Mouse (Mus musculus) lung, postnatal 0 days (tissue): ENCODE measurements at regions not wholly inside any gene's neighbourhood (a gene's known extent, or its start where the extent isn't known, plus 50 kb on each side); places are given as distances from the start of the nearest gene placed in this dataset.

Source experiments
- ATAC-seq: fragments of 200-750 bp; cut with Nextera tagmentation; 2 replicates; pipeline ENCODE4 v1.8.0; 2017; ENCODE audit warnings: moderate library complexity
- DNase-seq: peaks from one replicate; pipeline ENCODE4 v3.0.0-alpha.2; 2016; ENCODE audit warnings: low spot score
- H3K27ac ChIP-seq: fragments of 300-500 bp; sonication (generic); 2 replicates; pipeline ENCODE4 v1.5.1; 2014; ENCODE audit warnings: antibody characterized with exemption, mild to moderate bottlenecking, low read length, mixed read lengths
- H3K27me3 ChIP-seq: fragments of 300-500 bp; sonication (generic); replicated peaks from 2 replicates; pipeline ENCODE4 v1.6.1; 2014; ENCODE audit warnings: low read length, mixed read lengths; ENCODE audit not compliant: insufficient read depth
- H3K36me3 ChIP-seq: fragments of 300-500 bp; sonication (generic); 2 replicates; pipeline ENCODE4 v1.6.1; 2014; ENCODE audit warnings: low read length, mixed read lengths; ENCODE audit not compliant: insufficient read depth
- H3K4me1 ChIP-seq: fragments of 300-500 bp; sonication (generic); 2 replicates; pipeline ENCODE4 v1.6.1; 2014; ENCODE audit warnings: antibody characterized with exemption, low read depth, low read length, mixed read lengths; ENCODE audit not compliant: insufficient read depth
- H3K4me2 ChIP-seq: fragments of 300-500 bp; sonication (generic); replicated peaks from 2 replicates; pipeline ENCODE4 v1.6.1; 2014; ENCODE audit warnings: low read depth, mild to moderate bottlenecking, low read length, moderate library complexity, mixed read lengths
- H3K4me3 ChIP-seq: fragments of 300-500 bp; sonication (generic); 2 replicates; pipeline ENCODE4 v1.5.1; 2014; ENCODE audit warnings: low read depth, low read length
- H3K9ac ChIP-seq: fragments of 300-500 bp; sonication (generic); replicated peaks from 2 replicates; pipeline ENCODE4 v1.6.1; 2014; ENCODE audit warnings: low read depth, mild to moderate bottlenecking
- H3K9me3 ChIP-seq: fragments of 300-500 bp; sonication (generic); 2 replicates; pipeline ENCODE4 v1.6.1; 2016; ENCODE audit warnings: low read length, mixed read lengths
- CTCF ChIP-seq: IDR thresholded peaks from 2 replicates; pipeline ENCODE4 v1.5.1; 2016; ENCODE audit warnings: antibody characterized with exemption, mild to moderate bottlenecking
- EP300 ChIP-seq: IDR thresholded peaks from 2 replicates; pipeline ENCODE4 v1.6.1; 2016; ENCODE audit warnings: antibody characterized with exemption, mild to moderate bottlenecking, control low read depth
- WGBS: fragments of 180-500 bp; shearing (Covaris S2); extraction: QIAGEN DNeasy Blood & Tissue Kit; methylation state at CpG from one replicate; pipeline ENCODE4 v1.1.7; 2014; 5-methylcytosine and 5-hydroxymethylcytosine counted together

GRCm38 (mm10) chr11:111155023-111155422 lies 89.1 kb downstream of the Kcnj2 start:
- Histone ChIP-seq H3K27ac (no peak overlapping the region), H3K9me3 (no peaks in the 10 kb centered on the region), H3K4me2 (no peak overlapping the region), H3K36me3 (no peaks in the 10 kb centered on the region), H3K9ac (no peak overlapping the region), H3K4me3 (no peak overlapping the region), H3K4me1 (no peaks in the 10 kb centered on the region), H3K27me3 (no peaks in the 10 kb centered on the region)
- DNase-seq = no peak
- no peak for ATAC-seq
- 74% methylated on average over 7 of the region's 7 CpGs for WGBS
- TF ChIP-seq CTCF = no peak
- no peak for TF ChIP-seq EP300

- no peaks in the 10 kb centered on the region for H3K36me3 ChIP-seq
- H3K27me3 ChIP-seq = no peaks in the 10 kb centered on the region
- no peak overlapping the region for H3K27ac ChIP-seq
- H3K4me2 ChIP-seq = no peak overlapping the region
- TF ChIP-seq EP300 = no peak
- no peak for TF ChIP-seq CTCF
- no peaks in the 10 kb centered on the region for H3K4me1 ChIP-seq
- H3K4me3 ChIP-seq = no peak overlapping the region
- no peaks in the 10 kb centered on the region for H3K9me3 ChIP-seq
- ATAC-seq = no peak
- H3K9ac ChIP-seq = no peak overlapping the region
- WGBS = 73% methylated on average over 7 of the region's 7 CpGs
- no peak for DNase-seq
These were observed 89.8 kb downstream of the Kcnj2 start for GRCm38 (mm10) chr11:111155747-111156146.

- DNase-seq (no peak), ATAC-seq (no peak)
- Histone ChIP-seq H3K27ac (no peak overlapping the region), H3K27me3 (no peaks in the 10 kb centered on the region), H3K36me3 (no peaks in the 10 kb centered on the region), H3K9me3 (no peaks in the 10 kb centered on the region), H3K4me3 (no peak overlapping the region), H3K4me2 (no peak overlapping the region), H3K4me1 (no peaks in the 10 kb centered on the region), H3K9ac (no peak overlapping the region)
- 69% methylated on average over 2 of the region's 2 CpGs for WGBS
- no peak for TF ChIP-seq EP300
- TF ChIP-seq CTCF = no peak
These were observed 93.3 kb downstream of the Kcnj2 start for GRCm38 (mm10) chr11:111159299-111159698.

DNA sequence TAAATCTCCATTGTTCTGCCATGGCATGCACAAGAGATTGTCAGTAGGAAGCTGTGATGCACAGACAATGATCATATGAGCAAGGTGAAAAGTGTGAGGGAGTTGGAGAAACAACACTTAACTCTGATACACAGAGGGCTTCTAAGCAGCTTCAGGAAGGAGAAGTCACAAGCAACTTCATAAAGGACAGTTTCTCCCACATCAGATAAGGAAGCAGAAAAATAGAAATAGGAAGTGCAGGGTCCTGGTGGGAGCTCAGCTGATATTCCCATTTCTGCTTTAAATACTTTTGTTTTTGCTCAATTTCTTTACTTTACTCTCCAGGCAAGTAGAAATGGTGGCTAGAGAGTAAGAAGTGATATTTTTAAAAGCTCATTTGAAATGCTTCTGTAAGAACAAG lies 98.9 kb downstream of the Kcnj2 start:
- Histone ChIP-seq H3K4me2 (no peak overlapping the region), H3K27ac (no peak overlapping the region), H3K9me3 (no peaks in the 10 kb centered on the region), H3K4me1 (no peaks in the 10 kb centered on the region), H3K27me3 (no peaks in the 10 kb centered on the region), H3K4me3 (no peak overlapping the region), H3K9ac (no peak overlapping the region), H3K36me3 (no peaks in the 10 kb centered on the region)
- no peak for TF ChIP-seq CTCF
- no peak for TF ChIP-seq EP300
- ATAC-seq (no peak), DNase-seq (peak; percentile 8)

GRCm38 (mm10) chr11:111170174-111170800 lies 104.3 kb downstream of the Kcnj2 start:
- Histone ChIP-seq H3K9me3 (no peaks in the 10 kb centered on the region), H3K27ac (no peak overlapping the region), H3K4me2 (no peak overlapping the region), H3K36me3 (no peaks in the 10 kb centered on the region), H3K9ac (no peak overlapping the region), H3K27me3 (no peaks in the 10 kb centered on the region), H3K4me1 (no peaks in the 10 kb centered on the region), H3K4me3 (no peak overlapping the region)
- peak; percentile 39 for DNase-seq
- ATAC-seq = peak; percentile 76
- WGBS = 79% methylated on average over 5 of the region's 5 CpGs
- TF ChIP-seq CTCF (no peak), EP300 (peak; percentile 56; the same call in 1 of the 2 replicates)

DNA sequence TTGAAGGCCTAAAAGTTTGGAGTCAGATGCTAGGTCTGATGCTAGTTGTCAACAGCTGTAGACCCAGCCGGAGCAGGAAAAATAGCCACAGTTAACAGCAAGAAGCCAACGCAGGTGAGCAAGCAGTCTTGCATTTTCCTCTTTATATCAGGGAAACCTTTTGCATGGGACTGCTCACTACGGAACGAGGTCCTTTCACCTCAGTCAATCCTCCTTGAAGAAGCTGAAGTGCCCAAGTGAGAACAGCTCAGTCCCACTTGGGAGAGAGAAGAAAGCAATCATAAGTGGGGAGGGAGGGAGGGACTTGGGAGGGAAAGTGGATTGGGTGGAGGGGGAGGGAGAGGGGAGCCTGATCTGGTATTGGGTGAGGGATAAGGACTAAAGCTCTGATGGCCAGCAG lies 107.6 kb downstream of the Kcnj2 start:
- no peaks in the 10 kb centered on the region for H3K36me3 ChIP-seq
- H3K27ac ChIP-seq = no peak overlapping the region
- peak; percentile 54 for ATAC-seq
- H3K9ac ChIP-seq = no peak overlapping the region
- TF ChIP-seq CTCF (no peak), EP300 (no peak)
- H3K4me1 ChIP-seq = no peaks in the 10 kb centered on the region
- no peak overlapping the region for H3K4me3 ChIP-seq
- 54% methylated on average over 4 of the region's 4 CpGs for WGBS
- no peaks in the 10 kb centered on the region for H3K9me3 ChIP-seq
- H3K27me3 ChIP-seq = no peaks in the 10 kb centered on the region
- H3K4me2 ChIP-seq = no peak overlapping the region
- peak; percentile 29 for DNase-seq

GRCm38 (mm10) chr11:111175566-111175965 lies 109.6 kb downstream of the Kcnj2 start:
- Histone ChIP-seq H3K27me3 (no peaks in the 10 kb centered on the region), H3K4me3 (no peak overlapping the region), H3K9me3 (no peaks in the 10 kb centered on the region), H3K9ac (no peak overlapping the region), H3K36me3 (no peaks in the 10 kb centered on the region), H3K27ac (no peak overlapping the region), H3K4me1 (no peaks in the 10 kb centered on the region), H3K4me2 (no peak overlapping the region)
- ATAC-seq (no peak), DNase-seq (no peak)
- TF ChIP-seq CTCF (no peak), EP300 (no peak)
- WGBS = 64% methylated on average over 3 of the region's 3 CpGs
